Mouse (Mus musculus) olfactory bulb, adult 2 months (tissue): ENCODE data around the gene Arap1.

ENCODE experiments used
- CTCF ChIP-seq: fragments of 200-500 bp; IDR thresholded peaks from 2 replicates; pipeline ENCODE4 v1.5.1; 2012; ENCODE audit warnings: low read depth, mild to moderate bottlenecking, low read length, moderate library complexity; ENCODE audit not compliant: insufficient read depth
- POLR2A ChIP-seq: fragments of 200-500 bp; IDR thresholded peaks from 2 replicates; pipeline ENCODE4 v1.6.1; 2012; ENCODE audit warnings: mild to moderate bottlenecking, low read depth, low read length, moderate library complexity; ENCODE audit not compliant: insufficient read depth

- TF ChIP-seq POLR2A (no peak), CTCF (no peak)
These were observed 45.1 kb downstream of the Arap1 start for GRCm38 (mm10) chr7:101393015-101393414.
